Mouse (Mus musculus): ENCODE data around the gene 1810009A15Rik.

DNA sequence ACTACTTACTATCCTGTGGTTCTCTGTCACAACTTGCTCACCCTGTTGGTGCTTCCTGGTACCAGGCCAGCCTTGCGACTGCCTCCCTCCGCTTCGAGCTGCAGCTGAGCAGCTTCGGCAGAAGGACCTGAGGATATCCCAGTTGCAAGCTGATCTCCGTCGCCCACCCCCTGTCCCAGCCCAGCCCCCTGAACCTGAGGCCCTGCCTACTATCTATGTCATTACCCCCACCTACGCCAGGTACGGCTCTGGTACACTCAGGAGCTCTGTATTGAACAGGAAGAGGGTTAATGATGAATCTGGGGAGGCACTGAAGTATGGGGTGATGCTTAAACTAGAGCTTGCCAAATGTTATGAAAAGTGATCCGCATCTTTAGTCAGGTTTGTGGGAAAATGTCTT is 33.1 kb downstream of the 1810009A15Rik start:
- TF ChIP-seq TAL1 (IDR thresholded peaks at IDR 0.05; ENCODE audit: low read length) (no peak), GATA1 (IDR thresholded peaks at IDR 0.05; ENCODE audit: low read length) (no peak)
